Mouse (Mus musculus): ENCODE data around the gene Emsy. TPM values are rescaled to one million over a fixed set of nuclear protein-coding genes. Genes with fewer than 3 reads are reported as not detected.
A peak's percentile ranks its signal among the peaks of the same experiment; 100 is the strongest.

Emsy gene
- total RNA-seq (2022), result 10 to 100 TPM; 56.6 to 65.0 (median 59.1) TPM

- DNase-seq (ENCODE audit: low spot score in 2 of 2), result peak; percentile 85 to 98
Measured at GRCm38 (mm10) chr7:98656531-98657221, at the start of gene Emsy. Gene Emsy, minus strand, starts transcription at chr7:98656783.

DNA sequence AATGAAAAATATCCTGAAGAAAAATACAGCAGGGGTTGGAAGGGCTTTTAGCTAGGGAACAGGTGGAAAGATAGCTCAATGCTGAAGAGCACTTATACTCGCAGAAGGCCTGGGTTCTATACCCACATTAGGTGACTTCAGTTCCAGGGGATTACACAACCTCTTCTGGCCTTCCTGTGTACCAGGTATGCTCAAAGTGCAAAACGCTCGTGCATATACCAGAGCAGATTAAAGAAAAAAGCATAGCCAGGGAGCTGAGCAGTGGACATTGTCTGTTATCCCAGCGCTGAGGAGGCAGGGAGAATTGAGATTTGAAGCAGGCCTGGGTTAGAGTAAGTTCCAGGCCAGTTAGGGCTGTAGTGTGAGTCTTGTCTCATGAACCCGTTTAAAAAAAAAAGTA is 47.7 kb upstream of the Emsy start:
- no peak for DNase-seq (ENCODE audit: low spot score in 2 of 2)

DNA sequence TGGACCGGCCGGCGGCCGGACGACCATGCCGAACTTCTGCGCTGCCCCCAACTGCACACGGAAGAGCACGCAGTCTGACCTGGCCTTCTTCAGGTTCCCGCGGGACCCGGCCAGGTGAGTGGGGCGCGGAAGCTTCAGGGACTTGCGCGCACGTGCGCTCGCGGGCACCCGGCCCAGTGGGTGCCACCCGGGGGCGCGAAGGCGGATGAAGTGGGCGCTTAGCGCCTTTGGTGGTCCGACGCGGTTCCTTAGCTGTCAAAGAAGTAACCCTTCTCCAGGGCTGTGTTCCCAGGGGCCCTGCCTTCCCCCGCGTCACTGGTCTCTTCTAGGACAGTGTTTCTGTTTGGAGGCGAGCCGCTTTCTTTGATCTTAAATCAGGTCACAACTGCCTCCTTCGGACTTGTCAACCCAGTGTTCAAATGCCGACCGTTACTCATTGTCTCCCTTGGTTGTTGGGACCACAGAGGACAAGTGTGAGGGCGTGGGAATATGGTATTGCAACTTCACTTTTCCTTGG is 46.8 kb upstream of the Emsy start:
- peak in 1 of 2 experiments; percentile 15 for DNase-seq (ENCODE audit: low spot score in 2 of 2)

DNA sequence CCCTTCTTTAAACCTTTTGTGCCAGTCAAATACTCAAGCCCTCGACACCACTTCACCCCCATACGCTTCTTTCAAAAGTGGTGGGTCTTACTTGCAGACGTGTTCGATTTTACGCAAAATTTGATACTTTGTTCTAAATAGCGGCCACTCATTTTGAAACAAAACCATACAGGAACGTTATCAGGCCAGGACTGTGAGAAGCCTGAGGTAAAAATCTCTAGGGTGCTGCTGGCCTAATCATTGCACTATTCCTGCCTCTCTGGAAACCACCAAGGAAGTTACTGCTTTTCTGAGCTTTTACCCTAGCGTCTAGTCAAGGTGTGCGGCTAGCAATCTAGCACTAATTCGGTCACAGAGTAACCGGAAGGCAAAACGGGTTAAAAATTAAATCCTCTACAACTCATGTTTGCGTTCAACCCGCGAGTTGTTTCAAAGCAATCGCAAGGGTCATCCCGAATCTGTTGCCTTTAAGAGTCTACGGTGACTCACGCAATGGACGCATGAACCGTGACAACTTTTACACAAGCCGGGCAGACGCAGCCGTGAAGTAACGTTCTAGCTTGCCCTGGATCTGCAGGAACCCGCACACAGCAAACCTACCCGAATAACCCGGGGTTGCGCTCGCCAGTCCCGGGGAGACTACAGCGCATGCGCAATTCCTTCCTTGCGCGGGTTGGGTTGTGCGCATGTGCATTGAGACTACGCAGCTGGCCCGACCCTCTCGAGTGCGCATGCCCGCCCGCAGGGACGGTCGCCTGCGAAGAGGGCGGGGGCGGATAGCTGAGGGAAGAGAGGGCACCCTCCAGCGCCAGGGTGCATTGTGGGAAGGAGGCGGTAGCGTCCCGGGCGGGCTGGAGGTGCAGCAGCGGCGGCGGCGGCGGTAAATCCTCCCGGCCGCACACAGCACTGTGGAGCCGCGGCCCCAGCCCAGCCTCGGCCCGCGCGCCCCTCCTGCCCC is 46.0 kb upstream of the Emsy start, which contains the start of gene Thap12:
TSS of gene Thap12 (plus strand) at position 821 of the 958 bp plus-strand sequence.
- peak; percentile 95 to 98 for DNase-seq (ENCODE audit: low spot score in 2 of 2)

GRCm38 (mm10) chr7:98701771-98702170 is 45.2 kb upstream of the Emsy start:
- DNase-seq (ENCODE audit: low spot score in 2 of 2), result no peak

DNA sequence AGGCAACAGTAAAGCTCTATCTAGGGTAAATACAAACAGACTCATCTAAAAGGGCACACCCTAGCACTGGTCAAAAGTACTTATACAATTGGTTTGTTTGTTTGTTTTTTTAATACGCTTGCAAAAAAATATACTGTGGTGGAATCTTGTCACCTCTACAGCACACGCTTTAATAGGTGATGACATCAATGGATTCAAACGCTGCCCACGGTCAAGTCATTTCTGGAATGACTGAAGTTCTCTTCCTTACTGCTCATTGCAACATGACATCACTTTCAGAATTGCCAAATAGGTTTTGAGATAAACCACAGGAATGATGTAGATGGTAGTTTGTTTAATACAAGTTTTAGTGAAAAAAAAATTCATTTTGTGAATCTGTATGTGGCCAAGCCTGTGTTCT is 42.0 kb upstream of the Emsy start:
- no peak for DNase-seq (ENCODE audit: low spot score in 2 of 2)

GRCm38 (mm10) chr7:98698041-98698440 is 41.5 kb upstream of the Emsy start:
- no peak for DNase-seq (ENCODE audit: low spot score in 2 of 2)

DNA sequence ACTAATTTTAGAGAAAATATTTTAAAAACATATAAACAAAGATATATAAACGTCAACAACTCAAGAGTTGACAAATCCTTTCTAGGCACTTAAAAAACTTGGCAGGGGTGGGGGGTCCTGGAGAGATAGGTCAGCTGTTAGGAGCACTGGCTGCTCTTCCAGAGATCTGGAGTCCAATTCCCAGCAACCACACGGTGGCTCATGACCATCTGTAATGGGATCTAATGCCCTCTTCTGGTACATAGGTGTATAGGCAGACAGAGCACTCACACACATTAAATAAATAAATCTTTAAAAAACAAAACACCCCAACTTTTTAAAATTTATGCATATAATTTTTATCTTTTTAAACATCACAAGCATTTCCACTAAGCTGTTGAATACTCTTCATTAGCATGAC is 40.9 kb upstream of the Emsy start:
- no peak for DNase-seq (ENCODE audit: low spot score in 2 of 2)

- no peak for DNase-seq (ENCODE audit: low spot score in 2 of 2)
Measured at GRCm38 (mm10) chr7:98694046-98694445, 37.5 kb upstream of the Emsy start.

DNA sequence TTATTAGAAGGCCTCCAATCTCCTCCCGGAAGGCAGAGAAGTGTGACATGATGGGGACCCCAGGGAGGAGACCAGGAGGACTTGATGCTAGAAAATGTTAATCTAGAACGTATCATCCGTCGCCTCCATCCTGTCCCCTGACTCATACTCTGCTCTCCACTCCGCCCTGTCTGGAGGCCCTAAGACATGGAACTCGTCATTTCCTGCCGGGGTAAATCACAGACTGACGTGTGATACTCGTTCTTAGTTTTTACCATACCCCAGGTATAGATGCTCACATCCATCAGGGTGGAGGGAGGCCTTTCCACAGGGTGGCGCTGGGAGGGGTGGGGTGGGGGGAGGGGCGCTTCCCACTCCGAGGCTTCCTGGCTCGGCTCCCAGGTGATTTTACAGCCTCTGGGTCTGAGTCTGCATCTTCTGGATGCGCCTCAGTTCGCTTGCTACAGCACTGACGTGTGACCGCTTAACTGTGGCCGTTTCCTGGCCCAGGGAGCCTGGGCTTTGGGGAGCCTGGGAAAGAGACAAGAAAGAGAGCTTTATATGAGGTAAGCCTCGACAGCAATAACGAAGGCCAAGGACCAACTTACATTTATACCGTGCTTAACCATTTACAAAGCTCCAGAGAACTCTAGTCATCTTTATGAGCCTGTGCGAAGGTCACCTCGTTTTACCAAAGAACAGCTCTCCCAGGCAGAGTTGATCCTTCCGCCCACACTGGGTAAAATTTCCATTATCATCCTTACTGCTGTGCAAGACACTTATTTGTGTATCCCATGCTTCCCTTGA is 36.4 kb upstream of the Emsy start:
- no peak for DNase-seq (ENCODE audit: low spot score in 2 of 2)

- DNase-seq (ENCODE audit: low spot score in 2 of 2), result no peak
Measured at GRCm38 (mm10) chr7:98690831-98691230, 34.2 kb upstream of the Emsy start.

DNA sequence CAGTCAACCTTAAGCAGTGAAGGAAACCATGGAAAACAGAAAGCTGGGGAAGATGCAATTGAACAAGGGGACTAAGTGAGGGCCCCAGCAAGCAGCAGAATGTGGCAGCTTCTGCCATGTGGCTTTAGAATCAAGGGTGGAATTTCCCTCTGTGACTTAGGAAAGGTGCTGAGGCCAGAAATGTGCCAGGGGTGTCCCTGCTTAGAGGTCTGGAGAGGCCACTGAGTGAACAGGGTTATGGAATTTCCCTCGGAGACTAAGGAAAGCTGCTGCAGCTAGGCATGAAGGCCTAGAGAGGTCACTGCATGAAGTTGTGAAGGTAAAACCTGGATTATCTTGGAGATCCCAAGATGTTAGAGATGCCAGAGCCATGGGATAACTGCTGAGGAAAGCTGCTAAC is 33.5 kb upstream of the Emsy start:
- no peak for DNase-seq (ENCODE audit: low spot score in 2 of 2)

- DNase-seq (ENCODE audit: low spot score in 2 of 2), result no peak
Measured at GRCm38 (mm10) chr7:98685895-98686294, 29.3 kb upstream of the Emsy start.

DNA sequence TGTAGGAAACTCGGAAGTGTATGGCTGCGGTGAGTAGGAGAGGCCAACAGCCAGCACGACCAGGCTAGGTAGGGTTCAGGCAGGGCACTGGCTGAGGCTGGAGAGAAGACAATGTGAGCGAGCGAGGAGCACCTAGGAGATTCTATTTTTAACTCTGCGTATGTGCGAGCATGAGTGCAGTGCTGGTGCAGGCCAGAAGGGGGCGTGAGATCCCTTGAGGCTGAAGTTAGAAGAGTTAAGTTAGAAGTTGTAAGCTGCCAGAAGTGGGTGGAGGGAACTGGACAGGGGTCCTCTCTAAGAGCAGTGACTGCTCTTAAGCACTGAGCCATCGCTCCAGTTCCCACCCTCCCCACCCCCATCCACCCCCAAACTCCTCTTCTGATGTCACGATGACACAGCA is 26.2 kb upstream of the Emsy start:
- no peak for DNase-seq (ENCODE audit: low spot score in 2 of 2)

DNA sequence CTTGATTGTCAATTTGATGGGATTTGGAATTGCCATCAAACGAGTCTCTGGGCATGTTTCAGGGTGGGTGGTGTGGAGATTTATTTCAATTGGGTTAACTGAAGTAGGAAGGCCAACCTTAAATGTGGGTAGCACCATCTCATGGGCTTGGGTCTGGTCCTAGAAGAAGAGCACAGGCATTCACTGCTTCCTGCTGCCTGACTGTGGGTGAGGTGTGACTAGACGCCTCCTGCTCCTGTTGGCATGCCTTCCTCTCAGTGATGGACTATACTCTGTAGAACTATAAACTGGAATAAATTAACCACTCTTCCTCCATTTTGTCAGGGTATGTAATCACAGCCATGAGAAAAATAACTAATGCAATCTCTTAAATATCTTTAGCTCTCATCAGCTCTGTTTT is 24.1 kb upstream of the Emsy start:
- DNase-seq (ENCODE audit: low spot score in 2 of 2), result no peak

GRCm38 (mm10) chr7:98678441-98678840 is 21.9 kb upstream of the Emsy start:
- no peak for DNase-seq (ENCODE audit: low spot score in 2 of 2)

- DNase-seq (ENCODE audit: low spot score in 2 of 2), result no peak
Measured at GRCm38 (mm10) chr7:98677511-98677910, 20.9 kb upstream of the Emsy start.

GRCm38 (mm10) chr7:98674344-98674743 is 17.8 kb upstream of the Emsy start:
- no peak for DNase-seq (ENCODE audit: low spot score in 2 of 2)

GRCm38 (mm10) chr7:98672241-98672955 is 15.8 kb upstream of the Emsy start:
- no peak for DNase-seq (ENCODE audit: low spot score in 2 of 2)

- no peak for DNase-seq (ENCODE audit: low spot score in 2 of 2)
Measured at GRCm38 (mm10) chr7:98671416-98671815, 14.8 kb upstream of the Emsy start.

DNA sequence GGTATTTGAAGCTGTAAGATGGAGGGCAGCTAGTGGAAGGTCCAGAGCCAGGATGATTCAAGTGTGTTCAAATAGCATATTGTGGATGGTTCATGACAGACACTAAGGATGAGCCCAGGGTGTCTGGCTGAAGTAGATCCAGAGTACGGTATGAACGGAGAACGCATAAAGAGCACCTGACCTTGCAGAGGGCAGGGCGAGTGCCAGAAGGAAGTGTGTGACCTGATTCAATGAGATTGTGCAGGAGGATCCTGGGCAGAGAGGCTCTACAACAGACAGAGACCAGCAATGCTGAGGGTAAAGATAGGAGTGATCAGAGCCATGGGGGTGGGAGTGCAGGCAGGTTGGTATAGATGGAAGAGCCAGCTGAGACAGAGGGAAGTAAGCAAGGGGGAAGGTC is 14.2 kb upstream of the Emsy start:
- no peak for DNase-seq (ENCODE audit: low spot score in 2 of 2)
